Comparison of ENCODE assay signal across 15 mouse cellular contexts in the genomic region with DNA sequence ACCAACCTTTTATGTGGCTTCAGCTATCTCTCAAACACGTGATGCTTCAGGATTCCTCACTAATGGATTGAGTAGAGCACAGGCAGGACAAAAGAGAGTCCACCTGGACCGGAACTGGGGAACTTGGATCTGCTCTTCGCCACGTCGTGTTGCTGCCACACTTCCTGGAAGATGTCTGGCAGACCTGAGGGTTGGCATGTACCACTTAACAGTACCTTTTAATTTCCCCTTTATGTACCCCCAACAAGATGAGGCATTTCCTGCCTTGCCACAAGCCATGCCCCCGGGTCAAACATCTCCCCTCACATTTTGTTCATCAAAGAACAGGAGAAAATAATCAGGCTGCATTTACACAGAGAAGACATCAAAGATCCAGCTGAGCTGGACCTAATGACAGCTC.
"Had no signal": no experiment of that assay in that cellular context is flagged by ENCODE, and none has a peak within 500 bp of the region (broad histone marks: within the 10 kb centered on the region; RNA-seq: fewer than 3 reads in every experiment).

No protein-coding gene starts in this region.

- H3K4me3 ChIP-seq: neural tube, embryonic 15.5 days; stomach, embryonic 15.5 days had no signal

- H3K27me3 ChIP-seq: neural tube, embryonic 15.5 days; stomach, embryonic 15.5 days had no signal

- H3K9ac ChIP-seq: neural tube, embryonic 15.5 days; stomach, embryonic 15.5 days had no signal

- H3K9me3 ChIP-seq: neural tube, embryonic 15.5 days; stomach, embryonic 15.5 days had no signal

- H3K36me3 ChIP-seq: neural tube, embryonic 15.5 days; stomach, embryonic 15.5 days had no signal

- DNase-seq: retina, postnatal 1 day; right cerebral cortex, adult 18-20 months; right cerebral cortex, postnatal 14 days; right cerebral cortex, postnatal 25 days; right cerebral cortex, postnatal 4 days; spleen, adult 18-20 months; thymus, adult 18-20 months; thymus, adult 2 months; thymus, postnatal 14 days; thymus, postnatal 25 days; thymus, postnatal 36 days; thymus, postnatal 4 days had no signal

- H3K4me2 ChIP-seq: neural tube, embryonic 15.5 days; stomach, embryonic 15.5 days had no signal

- H3K27ac ChIP-seq: neural tube, embryonic 15.5 days; stomach, embryonic 15.5 days; stomach, postnatal 0 days had no signal

- H3K4me1 ChIP-seq: neural tube, embryonic 15.5 days; stomach, embryonic 15.5 days had no signal
